Mouse (Mus musculus): ENCODE measurements at regions not wholly inside any gene's neighbourhood (a gene's known extent, or its start where the extent isn't known, plus 50 kb on each side); places are given as distances from the start of the nearest gene placed in this dataset.
A peak's percentile ranks its signal among the peaks of the same experiment; 100 is the strongest.

DNA sequence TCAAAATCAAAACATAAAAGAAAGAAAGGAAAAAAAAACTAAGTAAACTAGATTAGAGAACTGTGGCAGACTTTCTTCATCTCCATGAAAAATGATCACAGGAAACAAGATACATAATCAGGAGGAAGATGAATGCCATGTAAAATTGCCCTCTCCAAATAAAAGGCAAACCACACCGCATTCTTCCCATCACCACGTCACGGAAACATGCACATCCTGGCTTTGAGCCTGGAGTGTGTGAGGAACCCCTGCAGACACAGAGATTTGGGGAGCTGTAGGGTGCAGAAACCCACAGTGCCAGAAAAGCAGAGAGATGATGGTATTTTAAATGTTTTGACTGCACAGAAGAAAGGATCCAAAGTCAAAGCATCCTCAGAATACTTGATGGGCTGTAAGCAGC lies 488.5 kb upstream of the Tenm4 start:
- Histone ChIP-seq H3K4me2 (ENCODE audit: low read depth) (peak overlapping the region; percentile 36), H3K79me2 (ENCODE audit: control insufficient read depth, insufficient read depth) (no peaks in the 10 kb centered on the region), H3K27me3 (ENCODE audit: control insufficient read depth, insufficient read depth, insufficient read length) (no peaks in the 10 kb centered on the region), H3ac (ENCODE audit: control insufficient read depth, insufficient read length) (no peak overlapping the region), H3K4me3 (no peak overlapping the region), H3K36me3 (ENCODE audit: control insufficient read depth, insufficient read depth) (no peaks in the 10 kb centered on the region)
- TF ChIP-seq POLR2AphosphoS2 (IDR thresholded peaks at IDR 0.05; ENCODE audit: insufficient read length, low read depth), result no peak
- TF ChIP-seq TCF12 (IDR thresholded peaks at IDR 0.05; ENCODE audit: insufficient read depth, poor library complexity, severe bottlenecking), result no peak
- TF ChIP-seq POLR2A (IDR thresholded peaks at IDR 0.05; ENCODE audit: insufficient read length, low read depth), result no peak
- TF ChIP-seq USF1 (IDR thresholded peaks at IDR 0.05; ENCODE audit: low read depth), result no peak
- TF ChIP-seq MAX (IDR thresholded peaks at IDR 0.05; ENCODE audit: low read depth), result no peak
- TF ChIP-seq SRF (IDR thresholded peaks at IDR 0.05; ENCODE audit: control insufficient read depth, insufficient read length, low read depth), result no peak
- no peak for TF ChIP-seq MYOD1 (IDR thresholded peaks at IDR 0.05; ENCODE audit: control insufficient read depth in 1 of 3, insufficient read length in 2 of 3, low read depth in 2 of 3)
- no peak for TF ChIP-seq MYOG (IDR thresholded peaks at IDR 0.05; ENCODE audit: control insufficient read depth in 1 of 3, insufficient read depth in 1 of 3, insufficient read length in 2 of 3, low read depth in 2 of 3)
- no peak for TF ChIP-seq CEBPB (IDR thresholded peaks at IDR 0.05; ENCODE audit: insufficient read depth, poor library complexity, severe bottlenecking)
- no peak for TF ChIP-seq TCF3 (IDR thresholded peaks at IDR 0.05; ENCODE audit: insufficient read length, low read depth)

DNA sequence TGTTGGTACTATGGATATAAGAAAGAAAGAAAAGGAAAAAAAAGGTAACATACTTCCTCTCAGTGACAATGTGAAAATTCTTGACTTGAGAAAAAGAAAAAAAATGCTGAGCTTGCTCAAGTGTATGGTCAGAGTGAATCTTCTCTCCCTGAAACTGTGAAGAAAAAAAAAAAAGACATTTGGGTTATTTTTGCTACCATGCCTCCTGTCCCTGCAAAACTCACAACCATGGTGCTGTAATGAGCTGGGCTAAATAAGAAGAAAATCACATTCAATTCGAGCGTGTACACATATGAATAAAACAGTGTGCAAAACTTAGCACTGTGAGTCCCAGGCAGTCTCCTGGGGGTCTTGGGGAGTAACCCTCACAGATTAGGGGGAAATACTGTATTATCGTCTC lies 483.3 kb upstream of the Tenm4 start:
- no peak overlapping the region for H3K4me3 ChIP-seq
- no peaks in the 10 kb centered on the region for H3K36me3 ChIP-seq (ENCODE audit: control insufficient read depth, insufficient read depth)
- TF ChIP-seq TCF12 (IDR thresholded peaks at IDR 0.05; ENCODE audit: insufficient read depth, poor library complexity, severe bottlenecking), result no peak
- no peak for TF ChIP-seq MAX (IDR thresholded peaks at IDR 0.05; ENCODE audit: low read depth)
- TF ChIP-seq MYOG (IDR thresholded peaks at IDR 0.05; ENCODE audit: control insufficient read depth in 1 of 3, insufficient read depth in 1 of 3, insufficient read length in 2 of 3, low read depth in 2 of 3), result no peak
- no peak for TF ChIP-seq POLR2AphosphoS2 (IDR thresholded peaks at IDR 0.05; ENCODE audit: insufficient read length, low read depth)
- TF ChIP-seq TCF3 (IDR thresholded peaks at IDR 0.05; ENCODE audit: insufficient read length, low read depth), result no peak
- TF ChIP-seq REST (IDR thresholded peaks at IDR 0.05; ENCODE audit: insufficient read depth, insufficient read length), result no peak
- no peak for TF ChIP-seq SRF (IDR thresholded peaks at IDR 0.05; ENCODE audit: control insufficient read depth, insufficient read length, low read depth)
- no peak for TF ChIP-seq MYOD1 (IDR thresholded peaks at IDR 0.05; ENCODE audit: control insufficient read depth in 1 of 3, insufficient read length in 2 of 3, low read depth in 2 of 3)
- H3K4me2 ChIP-seq (ENCODE audit: low read depth), result no peak overlapping the region
- no peaks in the 10 kb centered on the region for H3K27me3 ChIP-seq (ENCODE audit: control insufficient read depth, insufficient read depth, insufficient read length)
- H3K79me2 ChIP-seq (ENCODE audit: control insufficient read depth, insufficient read depth), result no peaks in the 10 kb centered on the region
- H3ac ChIP-seq (ENCODE audit: control insufficient read depth, insufficient read length), result no peak overlapping the region

DNA sequence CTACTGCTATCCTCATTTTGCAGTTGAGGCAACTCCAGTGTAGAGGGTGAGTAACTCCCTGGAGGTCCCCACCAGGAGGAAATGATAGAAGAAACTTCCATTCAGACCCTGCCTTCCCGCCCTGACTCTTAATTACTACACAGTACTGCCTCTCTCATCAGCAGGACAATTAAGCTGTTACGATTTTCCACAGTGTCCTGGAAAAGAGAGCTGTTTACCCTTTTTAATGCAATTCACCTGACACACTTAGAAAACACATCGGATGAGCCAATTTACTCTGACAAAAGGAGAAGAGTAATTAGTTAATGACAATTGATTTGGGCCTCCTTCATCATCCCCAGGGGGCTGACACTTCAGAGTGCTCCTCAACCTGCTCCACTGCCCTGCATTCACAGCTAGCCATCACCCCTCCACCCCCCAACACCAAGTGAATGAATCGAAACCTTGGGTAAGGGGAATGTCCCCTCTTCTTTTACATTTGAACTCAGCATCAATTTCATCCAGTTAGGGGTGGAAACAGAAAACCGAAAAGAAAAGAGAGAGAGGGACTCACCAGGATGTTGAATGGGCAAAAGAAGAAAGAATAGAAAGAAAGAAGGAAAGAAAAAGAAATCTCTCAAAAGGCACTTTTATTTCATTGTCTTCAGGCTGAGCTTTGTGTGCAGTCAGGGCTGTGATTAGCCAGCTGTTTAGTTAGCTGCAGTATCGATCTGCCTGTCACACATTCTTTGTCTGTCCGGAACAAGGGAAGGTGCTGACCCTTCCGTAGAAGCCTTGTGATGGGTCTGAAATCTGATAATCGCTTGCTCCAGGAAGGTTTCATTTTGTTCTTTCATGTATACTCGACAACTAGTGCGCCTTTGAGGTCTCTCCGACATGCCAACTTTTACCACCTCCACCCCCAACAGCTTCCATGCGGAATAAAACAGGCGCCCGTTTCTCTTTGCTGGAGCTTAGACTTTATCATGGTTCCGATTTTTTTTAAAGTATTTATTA lies 482.6 kb upstream of the Tenm4 start:
- Histone ChIP-seq H3K4me3 (peak overlapping the region; percentile 8), H3K36me3 (ENCODE audit: control insufficient read depth, insufficient read depth) (no peaks in the 10 kb centered on the region), H3K79me2 (ENCODE audit: control insufficient read depth, insufficient read depth) (no peaks in the 10 kb centered on the region), H3K4me2 (ENCODE audit: low read depth) (peak overlapping the region; percentile 68), H3ac (ENCODE audit: control insufficient read depth, insufficient read length) (no peak overlapping the region), H3K27me3 (ENCODE audit: control insufficient read depth, insufficient read depth, insufficient read length) (no peaks in the 10 kb centered on the region)
- TF ChIP-seq USF1 (IDR thresholded peaks at IDR 0.05; ENCODE audit: low read depth) (no peak), E2F4 (IDR thresholded peaks at IDR 0.05; ENCODE audit: insufficient read depth) (no peak), TCF3 (IDR thresholded peaks at IDR 0.05; ENCODE audit: insufficient read length, low read depth) (no peak), MAX (IDR thresholded peaks at IDR 0.05; ENCODE audit: low read depth) (no peak)

DNA sequence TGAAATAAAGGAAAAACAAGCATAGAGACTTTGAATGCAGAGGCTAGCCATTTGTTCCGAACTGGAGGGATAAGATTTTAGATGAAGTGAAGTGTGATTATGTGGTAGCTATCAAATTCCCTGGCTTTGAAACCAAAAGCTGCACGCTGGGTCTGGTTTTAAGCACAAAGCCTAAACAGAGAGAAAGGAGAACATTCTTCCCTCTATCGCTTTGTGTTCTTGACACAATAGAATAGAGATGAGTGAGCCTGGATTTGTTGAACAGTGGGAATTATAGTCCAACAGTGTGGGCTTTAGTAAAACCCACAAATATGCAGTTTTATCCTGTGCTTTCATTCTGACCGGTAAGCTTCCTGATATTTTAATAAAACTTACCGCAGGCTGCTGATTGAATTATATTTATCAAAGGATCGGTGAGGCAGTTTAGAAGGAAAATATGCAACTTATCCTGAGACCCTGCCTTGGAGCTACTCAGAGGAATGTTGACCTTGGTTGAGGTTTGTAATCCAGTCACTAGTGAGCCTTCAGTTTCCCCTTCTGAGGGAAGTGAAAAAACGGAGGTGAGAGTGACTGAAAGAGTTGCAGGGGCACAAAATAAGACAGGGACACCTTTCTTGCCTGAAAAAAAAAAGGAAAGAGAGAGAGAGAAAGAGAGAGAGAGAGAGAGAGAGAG lies 481.7 kb upstream of the Tenm4 start:
- Histone ChIP-seq H3K4me2 (ENCODE audit: low read depth) (peak overlapping the region; percentile 68), H3ac (ENCODE audit: control insufficient read depth, insufficient read length) (no peak overlapping the region), H3K27me3 (ENCODE audit: control insufficient read depth, insufficient read depth, insufficient read length) (no peaks in the 10 kb centered on the region), H3K36me3 (ENCODE audit: control insufficient read depth, insufficient read depth) (no peaks in the 10 kb centered on the region), H3K79me2 (ENCODE audit: control insufficient read depth, insufficient read depth) (no peaks in the 10 kb centered on the region), H3K4me3 (peak overlapping the region; percentile 8)
- TF ChIP-seq TCF3 (IDR thresholded peaks at IDR 0.05; ENCODE audit: insufficient read length, low read depth) (no peak), REST (IDR thresholded peaks at IDR 0.05; ENCODE audit: insufficient read depth, insufficient read length) (no peak), CEBPB (IDR thresholded peaks at IDR 0.05; ENCODE audit: insufficient read depth, poor library complexity, severe bottlenecking) (no peak), MYOG (IDR thresholded peaks at IDR 0.05; ENCODE audit: control insufficient read depth in 1 of 3, insufficient read depth in 1 of 3, insufficient read length in 2 of 3, low read depth in 2 of 3) (no peak), TCF12 (IDR thresholded peaks at IDR 0.05; ENCODE audit: insufficient read depth, poor library complexity, severe bottlenecking) (no peak), USF1 (IDR thresholded peaks at IDR 0.05; ENCODE audit: low read depth) (no peak), E2F4 (IDR thresholded peaks at IDR 0.05; ENCODE audit: insufficient read depth) (no peak), MYOD1 (IDR thresholded peaks at IDR 0.05; ENCODE audit: control insufficient read depth in 1 of 3, insufficient read length in 2 of 3, low read depth in 2 of 3) (no peak), MAX (IDR thresholded peaks at IDR 0.05; ENCODE audit: low read depth) (no peak), POLR2AphosphoS2 (IDR thresholded peaks at IDR 0.05; ENCODE audit: insufficient read length, low read depth) (no peak), POLR2A (IDR thresholded peaks at IDR 0.05; ENCODE audit: insufficient read length, low read depth) (no peak), SRF (IDR thresholded peaks at IDR 0.05; ENCODE audit: control insufficient read depth, insufficient read length, low read depth) (no peak)
